Mouse (Mus musculus) adrenal gland, adult (tissue): ENCODE data around the gene Pde4dip.

Source experiments
- DNase-seq, 2 experiments: peaks; one replicate each; pipeline ENCODE4 v3.0.0; 2022 to 2023; ENCODE audit warnings: low spot score in 1 of 2; ENCODE audit not compliant: inconsistent age in 2 of 2

Pde4dip gene

DNA sequence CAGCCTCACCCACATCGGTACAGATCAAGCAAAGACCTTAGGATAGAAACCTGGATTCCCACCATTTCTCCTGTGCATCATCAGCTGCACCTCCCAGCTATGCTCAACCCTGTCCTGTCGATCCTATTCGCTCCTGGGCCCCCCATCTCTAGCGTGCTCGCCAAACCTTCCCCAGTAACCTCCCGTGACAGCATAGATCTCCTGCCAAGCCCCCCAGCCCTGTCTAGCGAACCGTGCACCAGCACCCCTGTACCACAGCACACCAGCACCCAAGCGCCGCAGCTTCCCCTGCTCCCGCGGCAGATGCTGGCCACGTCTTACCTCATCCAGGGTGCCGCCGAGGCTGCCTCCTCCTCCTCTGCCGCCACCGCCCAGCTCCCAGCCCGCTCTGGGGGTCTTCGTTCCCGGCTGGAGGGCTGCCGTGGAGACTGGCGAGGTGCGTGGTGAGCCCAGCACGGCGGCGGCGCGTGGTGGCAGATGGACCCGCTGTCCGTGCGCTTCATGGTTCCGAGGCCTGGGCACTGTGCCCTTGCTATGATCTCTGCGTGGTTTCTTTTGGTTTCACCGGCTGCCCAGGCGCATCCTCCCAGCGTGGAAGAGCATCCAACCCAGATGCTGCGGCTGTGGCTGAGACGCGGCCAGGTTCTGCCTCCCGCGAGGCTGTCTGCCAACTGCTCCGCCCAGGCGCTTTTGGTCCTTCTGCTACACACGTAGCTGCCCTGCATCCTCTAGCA, at the start of gene Pde4dip:
Pde4dip (minus strand) TSS at position 540 of the 734 bp plus-strand sequence.
- peak in 1 of 2 experiments; percentile 34 for DNase-seq

DNA sequence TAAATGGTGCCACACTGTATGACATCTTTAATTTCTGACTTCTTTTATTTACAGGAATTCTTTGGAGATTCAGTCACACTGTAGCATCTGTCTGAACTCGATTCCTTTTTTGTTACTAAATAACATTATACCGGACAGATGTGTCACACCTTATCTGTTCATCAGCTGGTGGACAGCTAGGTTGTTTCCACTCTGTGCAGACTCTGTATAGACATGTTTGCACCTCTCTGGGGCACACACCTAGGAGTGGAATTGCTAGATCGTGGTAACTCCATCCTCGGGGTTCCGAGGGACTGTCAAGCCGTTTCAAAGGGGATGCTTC, 49.4 kb upstream of the Pde4dip start:
- DNase-seq, result no peak

DNA sequence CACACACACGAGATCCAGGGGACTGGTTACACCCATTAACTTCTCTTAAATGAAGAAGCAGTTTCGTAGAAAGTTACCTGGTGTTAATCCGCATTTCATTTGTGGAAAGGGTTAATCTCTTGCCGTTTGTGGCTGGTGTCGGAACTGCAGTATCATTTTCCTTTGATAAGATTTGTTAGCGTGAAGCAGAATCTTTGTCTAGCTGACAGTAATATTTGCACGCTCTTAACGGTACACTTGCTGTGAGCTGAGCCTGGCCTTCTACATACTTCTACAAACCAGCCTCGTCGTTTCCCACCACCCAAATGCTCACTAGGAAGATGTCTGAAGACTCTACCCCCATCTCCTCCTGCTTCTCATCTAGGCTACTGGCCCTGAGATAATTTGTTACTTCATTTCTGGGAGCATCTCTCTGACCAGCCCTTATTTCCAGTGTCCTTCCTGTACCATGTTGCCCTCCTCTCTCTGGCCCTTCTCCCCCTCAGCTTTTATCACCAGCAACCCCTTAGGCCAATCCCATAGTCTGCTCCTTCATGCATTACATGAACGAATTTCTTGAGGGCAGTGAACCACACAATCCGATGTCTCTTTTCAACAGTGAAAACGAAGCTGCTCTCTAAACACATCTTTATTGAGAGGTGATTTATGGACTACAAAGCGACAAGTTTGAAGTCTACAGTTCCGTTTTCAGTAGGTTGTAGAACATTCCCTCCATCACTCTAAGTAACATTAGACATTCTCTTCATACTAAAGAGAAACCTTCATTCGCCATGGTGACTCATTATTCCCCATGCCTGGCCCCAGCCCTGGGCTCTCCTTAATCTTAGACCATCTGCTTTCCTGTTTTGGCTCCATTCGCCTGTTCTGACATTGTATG, 48.8 kb upstream of the Pde4dip start:
- no peak for DNase-seq

DNA sequence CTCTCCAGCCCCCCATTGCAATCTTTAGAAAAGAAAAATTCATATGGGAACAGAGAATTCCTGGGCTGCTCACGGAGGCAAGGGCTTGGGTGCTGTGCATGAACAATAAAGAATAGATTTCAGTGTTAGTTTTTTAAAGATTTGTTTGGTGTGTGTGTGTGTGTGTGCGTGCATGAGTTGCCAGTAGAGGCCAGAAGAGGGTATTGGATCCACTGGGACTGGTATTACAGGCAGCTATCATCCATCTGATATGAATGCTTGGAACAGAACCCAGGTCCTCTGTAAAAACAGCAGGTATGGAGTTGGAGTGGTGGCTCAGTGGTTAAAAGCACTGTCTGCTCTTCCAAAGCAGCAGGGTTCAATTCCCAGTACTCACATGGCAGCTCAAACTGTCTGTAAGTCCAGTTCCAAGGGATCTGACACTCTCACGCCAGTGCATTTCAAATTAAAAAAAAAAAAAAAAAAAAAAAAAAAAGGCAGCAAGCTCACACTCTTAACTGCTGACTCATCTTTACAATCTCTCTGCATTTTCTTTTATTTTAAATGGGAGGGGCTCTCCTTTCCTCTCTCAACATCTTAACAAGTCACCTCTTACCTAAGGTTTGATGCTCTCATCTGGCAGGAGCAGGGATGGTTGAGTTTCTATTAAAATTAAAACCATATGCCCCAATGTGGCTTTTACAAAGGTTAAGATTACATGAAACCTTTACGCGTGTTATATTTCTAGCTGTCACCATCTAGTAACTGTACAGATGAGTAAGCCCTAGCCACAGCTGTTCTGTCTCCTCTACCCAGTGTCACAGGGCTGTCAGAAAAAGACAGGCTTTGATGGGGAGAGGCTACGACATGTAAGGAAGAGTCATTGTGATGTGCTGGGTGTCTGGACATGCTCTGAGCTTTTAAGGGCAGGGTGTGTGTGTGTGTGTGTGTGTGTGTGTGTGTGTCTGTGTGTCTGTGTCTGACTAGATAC, 46.1 kb upstream of the Pde4dip start:
- DNase-seq, result no peak

DNA sequence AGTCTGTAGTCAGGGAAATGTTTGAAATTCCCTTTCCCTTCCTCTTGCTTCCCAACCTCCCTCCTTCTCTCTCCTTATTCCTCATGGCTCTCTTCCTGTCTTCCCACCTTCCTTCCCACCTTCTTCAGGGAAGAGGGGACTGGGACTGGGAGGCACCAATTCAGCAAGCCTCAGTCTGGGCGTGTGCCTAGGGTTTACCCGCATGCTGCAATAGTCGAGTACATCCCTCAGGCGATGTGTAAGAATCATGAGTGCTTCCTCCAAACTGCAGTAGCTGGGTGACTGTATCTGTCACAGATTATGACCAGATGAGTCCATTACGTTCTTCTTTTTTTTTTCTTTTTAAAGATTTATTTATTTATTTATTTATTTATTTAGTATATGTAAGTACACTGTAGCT, 45.3 kb upstream of the Pde4dip start:
- DNase-seq, result no peak

DNA sequence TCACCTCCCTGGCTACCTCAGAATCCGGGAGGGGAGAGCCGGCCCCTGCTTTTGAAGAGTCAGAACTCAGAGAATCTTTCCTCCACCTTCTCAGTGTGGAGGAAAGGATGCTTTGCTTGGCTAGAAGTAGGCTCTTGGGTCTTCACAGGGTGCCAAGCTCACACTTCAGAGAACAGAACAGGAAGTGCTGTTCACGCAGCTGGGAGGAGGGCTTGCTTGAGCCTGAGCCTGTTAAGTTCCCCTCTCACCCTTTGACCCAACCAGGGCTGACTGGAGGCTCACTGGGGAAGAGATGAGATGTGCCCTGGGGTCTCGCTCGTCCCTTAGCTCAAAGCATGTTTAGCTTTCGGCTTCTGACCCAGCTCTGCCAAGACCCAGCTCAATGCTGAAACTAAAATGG, 44.7 kb upstream of the Pde4dip start:
- DNase-seq, result no peak

DNA sequence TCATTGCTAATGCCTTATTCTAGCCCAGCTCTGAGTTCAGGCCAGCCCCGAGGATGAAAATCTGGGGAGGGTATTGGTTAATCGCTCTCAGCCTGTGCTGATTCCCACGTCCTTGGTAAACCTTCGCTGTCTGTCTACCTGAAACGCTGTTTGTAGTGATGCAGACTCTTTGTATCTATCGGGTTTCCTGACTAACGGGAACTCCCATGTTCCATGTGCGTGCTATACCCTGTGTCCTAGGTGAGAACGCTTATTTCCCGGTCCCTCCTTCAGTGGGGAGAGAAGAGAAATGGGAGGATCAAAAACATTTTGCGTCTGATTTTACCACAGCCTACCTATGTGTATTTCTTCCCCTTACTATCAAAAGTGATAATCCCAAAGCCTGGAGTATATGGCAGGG, 44.3 kb upstream of the Pde4dip start:
- DNase-seq, result no peak

DNA sequence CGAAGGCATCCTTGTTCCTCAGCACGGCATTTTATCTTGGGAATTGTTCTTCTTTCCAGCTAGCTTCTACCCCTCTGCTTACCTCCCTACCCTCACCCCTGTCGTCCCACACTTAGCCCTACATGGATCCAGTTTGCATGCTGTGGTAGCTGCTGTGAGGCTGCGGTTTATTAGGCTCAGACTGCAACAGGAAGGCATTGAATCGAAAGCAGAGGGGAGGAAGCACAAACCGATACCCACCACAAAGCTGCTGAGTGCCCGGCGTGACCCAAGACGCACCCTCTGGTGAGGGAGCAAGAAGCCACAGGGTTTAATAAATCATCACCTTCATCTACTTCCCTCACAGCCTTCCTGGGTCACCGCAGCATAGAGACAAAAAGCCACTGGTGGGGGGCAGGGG, 43.6 kb upstream of the Pde4dip start:
- DNase-seq, result peak; percentile 20 to 54

DNA sequence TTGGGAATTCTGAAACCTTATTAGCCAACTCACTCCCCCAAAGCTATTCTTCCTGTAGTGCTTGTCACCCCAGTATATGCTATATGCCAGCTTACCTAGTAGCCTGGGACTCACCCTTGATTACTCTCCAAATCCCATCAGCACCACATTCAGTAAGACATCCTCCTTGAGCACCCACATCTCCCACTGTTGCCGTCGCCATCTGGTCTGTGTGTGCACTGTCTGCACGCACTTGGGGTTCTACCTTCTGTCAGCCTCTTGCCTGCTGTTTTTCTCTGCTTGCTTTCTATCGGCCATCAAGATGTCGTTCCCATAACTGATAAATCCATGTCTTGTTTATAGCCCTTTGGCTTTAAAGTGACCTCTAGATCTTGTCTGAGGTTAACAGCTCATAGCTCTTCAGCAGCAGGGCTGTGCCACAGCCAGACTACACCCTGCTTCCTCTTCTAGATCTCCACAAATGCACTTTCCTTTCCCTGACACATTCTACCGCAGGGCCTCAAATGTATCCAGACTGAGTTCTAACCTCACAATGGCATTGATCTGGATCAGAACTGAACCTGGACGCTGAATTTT, 42.9 kb upstream of the Pde4dip start:
- no peak for DNase-seq

DNA sequence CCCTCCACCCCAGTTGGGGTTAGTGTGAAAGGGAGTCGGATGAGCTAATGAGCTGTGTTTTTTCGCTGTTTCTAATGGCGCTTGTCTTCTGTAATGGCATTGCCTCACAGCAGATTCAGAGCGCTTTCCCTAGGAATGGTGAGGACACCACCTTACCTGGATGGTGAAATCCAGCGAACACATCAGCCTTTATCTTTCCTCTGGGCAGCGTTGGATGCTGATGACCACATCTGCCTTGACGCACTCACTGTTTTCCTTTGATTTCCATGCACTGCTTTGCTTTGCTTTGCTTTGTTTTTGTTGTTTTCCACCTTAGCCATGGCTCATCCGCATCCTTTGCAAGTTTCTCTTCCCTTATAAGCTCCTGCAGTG, 42.3 kb upstream of the Pde4dip start:
- DNase-seq, result no peak

DNA sequence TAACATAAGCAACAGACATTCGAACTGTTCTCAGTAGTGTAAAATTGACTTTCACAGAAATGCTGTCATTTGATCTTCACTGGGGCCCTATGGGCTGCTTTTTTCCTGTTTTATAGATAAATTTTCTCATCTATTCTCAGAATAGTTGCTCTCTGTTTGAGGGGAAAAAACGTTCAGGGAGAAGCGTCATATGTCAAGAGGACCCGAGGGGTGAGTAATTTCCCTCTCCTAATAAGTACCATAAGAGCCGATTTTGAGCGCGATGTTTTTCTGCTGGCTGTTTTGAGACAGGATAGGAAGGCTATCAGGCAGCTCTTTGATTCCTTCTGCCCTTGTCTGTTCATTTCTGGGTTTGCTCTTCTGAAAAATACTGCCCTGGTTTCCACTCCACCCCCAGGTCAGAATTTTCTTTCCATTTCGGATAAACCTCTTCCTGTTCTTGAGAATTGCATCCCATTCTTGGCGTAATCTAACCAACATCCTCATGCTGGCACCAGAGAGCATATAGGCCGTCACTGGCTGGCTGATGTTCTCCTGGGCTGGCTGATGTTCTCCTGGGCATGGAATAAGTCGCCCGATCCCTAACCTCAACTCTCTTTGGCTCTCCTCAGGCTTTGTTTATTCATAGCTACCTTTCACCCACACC, 41.8 kb upstream of the Pde4dip start:
- DNase-seq, result no peak

DNA sequence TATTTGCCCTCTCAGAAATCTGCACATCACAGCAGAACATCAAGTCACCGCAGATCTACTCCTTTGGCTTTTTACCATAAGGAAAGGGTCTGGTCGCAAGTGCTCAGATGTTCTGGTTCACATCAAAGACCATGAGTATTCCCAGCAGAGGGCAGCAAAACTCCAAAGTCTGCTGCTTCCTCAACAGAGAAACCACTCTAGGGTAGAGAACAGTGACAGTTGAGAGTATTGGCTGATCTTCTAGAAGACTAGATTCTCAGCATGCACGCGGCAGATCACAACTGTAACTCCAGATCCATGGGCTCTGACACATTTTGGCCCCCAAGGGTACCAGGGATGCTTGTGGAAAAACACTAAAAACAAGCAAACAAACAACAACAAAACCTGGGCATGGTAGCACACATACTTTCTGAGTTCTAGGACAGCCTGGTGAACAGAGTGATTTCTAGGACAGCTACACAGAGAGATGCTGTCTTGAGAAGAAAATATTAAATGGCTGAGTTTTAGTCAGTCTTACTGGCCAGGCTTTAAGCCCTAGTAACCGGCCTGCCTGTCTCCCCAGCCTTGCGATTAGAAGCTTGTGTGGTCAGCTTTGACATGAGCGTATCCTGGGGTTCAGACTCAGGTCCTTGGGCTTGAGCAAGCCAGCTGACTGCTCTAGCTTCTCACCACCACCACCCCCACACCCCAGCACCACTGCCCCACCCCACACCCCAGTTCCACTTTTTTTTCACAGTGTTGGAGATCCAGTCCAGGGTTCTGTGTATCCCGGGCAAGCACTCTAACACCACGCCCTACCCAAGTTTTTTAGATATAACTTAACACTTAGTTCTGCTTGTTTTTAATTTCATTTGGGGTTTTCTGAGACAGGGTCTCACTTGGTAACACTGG, 40.7 kb upstream of the Pde4dip start:
- DNase-seq, result peak; percentile 70 to 92

DNA sequence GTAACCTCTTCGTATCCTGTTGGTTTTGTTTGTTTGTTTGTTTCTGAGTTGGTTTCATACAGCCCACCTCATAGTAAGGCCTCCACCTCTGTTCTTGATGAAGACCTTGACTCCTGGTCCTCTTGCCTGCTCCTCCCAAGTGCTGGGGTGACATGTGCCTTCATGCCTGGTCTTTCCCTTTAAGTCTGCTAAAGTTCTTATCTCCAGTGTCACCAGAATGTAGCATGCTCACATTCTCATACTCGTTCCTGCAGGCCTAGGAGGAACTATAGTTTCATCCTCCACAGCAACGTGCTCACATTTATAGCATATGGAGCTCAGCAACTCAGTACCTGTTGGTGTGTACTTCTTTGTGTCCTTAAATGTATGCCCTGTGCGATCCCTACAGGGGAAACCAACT, 38.8 kb upstream of the Pde4dip start:
- no peak for DNase-seq

DNA sequence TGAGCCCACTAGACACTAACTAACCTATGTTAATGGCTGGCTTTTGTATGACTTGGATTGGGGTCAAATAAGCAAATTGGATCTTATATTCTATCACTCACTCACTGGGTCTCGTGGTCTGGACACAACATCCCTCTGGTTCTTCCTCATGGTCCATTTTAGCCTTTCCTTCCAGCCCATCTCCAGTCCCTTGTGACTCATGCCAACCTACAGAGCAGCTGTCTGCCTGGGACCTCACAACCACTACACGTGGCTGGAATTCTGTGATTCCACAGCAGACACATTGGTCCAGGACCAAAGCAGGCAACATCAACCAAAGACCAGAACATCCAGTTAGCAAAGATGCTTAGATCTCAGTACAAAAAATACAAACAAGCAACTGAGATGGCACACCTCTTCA, 36.7 kb upstream of the Pde4dip start:
- no peak for DNase-seq

DNA sequence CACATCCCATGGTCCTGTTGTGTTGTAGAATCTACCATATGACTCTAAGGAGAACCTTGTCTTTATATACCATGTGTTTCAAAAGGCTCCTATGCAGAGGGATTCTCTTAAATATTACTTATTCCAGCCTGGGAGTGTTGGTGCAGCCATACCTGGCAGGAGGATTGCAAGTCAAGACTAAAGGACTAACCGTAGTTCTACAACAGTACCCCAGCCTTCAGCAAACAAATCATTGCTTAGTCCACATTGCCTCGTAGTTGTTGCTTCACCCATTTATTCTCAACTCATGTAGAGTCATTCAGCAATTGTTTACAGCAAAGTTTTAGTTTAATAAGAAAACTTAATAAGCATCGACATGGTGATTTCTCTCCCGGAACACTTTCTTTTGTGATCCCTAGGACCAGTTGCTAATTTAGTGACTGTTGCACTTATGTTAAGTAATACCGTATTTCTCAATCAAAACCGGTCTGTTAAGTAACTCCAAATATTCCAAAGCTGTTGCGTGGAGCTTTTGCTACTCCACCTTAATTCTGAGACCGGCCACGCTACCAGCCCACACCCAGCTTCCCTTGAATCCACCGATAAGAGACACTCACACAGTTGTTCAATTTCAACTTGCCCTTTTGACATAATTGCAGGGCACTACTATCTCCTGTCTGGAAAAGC, 30.5 kb upstream of the Pde4dip start:
- DNase-seq, result no peak

DNA sequence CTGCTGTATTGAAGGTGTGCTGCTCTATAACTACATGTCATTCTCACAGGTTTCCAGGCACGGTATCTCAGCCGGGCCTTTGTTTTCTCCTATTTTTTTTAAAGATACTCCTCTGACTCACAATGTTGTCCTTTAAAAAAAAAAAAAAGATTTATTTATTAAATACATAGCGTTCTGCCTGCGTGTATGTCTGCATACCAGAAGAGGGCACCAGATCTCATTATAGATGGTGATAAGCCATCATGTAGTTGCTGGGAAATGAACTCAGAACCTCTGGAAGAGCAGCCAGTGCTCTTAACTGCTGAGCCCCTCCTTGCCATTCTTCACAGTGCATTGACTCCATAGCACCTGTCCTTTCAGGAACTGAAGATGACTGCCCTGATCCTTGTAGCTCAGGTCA, 26.6 kb upstream of the Pde4dip start:
- no peak for DNase-seq

DNA sequence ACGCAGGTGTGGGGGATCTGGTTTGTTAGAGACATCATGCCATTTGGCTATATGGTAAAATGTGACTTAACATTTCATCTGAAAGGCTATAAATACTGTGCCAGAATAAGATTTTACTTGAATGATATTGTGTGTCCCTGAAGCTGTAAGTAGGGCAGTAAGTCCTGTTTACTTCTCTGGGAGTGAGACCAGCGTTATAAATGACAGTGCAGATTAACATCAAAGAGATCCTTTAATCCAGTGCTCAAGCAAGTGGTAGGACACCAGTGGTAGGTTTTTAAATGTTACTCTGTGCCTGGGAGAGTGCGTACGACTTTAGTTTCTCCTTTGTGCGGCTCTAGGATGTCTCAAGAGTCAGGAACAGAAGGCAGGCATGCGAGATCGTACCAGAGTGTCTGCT, 22.6 kb upstream of the Pde4dip start:
- DNase-seq, result peak in 1 of 2 experiments; percentile 36

DNA sequence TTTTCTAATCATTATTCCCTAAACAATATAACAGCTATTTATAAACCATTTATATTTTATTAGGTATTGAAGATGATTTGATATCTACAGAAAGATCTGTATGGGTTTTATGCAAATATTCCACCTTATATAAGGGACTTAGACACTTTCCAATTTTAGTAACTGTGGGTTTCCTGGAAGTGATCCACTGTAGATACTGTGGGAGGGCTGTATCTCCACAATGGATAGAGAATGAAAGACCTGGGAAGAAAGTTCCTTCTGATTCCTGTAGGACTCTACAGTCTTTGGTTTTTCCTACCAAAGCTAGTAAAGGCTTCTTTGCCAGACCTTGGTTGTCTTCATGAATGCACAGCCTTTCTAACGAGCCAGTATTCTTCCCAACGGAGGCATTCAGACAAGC, 21.2 kb upstream of the Pde4dip start:
- DNase-seq, result no peak

DNA sequence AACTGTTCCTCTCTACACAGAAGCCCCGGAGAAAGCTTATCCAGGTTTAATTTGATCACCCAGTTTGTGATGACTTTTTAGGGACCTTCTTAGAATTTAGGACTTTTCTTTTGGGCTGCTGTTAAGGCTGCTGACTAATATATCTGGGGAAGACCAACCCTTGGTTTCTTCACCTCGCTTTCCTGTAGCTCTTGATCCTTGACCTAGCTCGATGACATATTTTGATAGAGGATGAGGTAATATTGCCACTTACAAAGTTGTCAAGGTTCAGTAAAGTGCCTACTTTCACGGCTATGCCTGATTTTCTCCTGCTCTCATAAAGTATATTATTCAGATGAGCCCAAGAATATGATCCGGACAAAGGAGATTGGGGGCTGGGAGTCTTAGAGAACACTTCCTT, 13.1 kb upstream of the Pde4dip start:
- peak in 1 of 2 experiments; percentile 68 for DNase-seq
